Mouse (Mus musculus): ENCODE measurements at regions not wholly inside any gene's neighbourhood (a gene's known extent, or its start where the extent isn't known, plus 50 kb on each side); places are given as distances from the start of the nearest gene placed in this dataset.

DNA sequence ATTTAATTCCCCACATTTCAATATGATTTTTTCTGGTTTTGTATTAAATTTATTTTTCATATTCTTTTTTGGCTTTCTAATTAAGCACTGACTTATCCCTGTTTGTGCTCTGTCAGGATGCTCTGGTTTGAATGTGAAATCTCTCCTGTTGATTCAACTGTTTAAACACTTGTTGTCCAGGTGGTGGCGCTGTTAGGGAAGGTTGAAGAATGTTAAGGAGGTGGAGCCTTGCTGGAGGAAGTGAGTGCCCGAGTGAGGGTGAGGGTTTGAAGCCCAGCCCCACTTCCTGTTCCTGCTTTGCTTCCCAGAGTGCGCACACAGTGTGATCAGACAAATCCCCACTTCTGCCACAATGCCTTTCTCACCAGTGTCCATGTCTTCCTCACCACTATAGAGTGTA lies 263.4 kb downstream of the Osr1 start:
- Histone ChIP-seq H3K4me3 (ENCODE audit: insufficient read depth, low read depth, low read length) (no peak overlapping the region), H3K4me1 (ENCODE audit: control insufficient read depth, insufficient read depth, low read length) (no peaks in the 10 kb centered on the region), H3K27ac (ENCODE audit: insufficient read depth, low read depth, low read length) (no peak overlapping the region)
- no peak for TF ChIP-seq CTCF (IDR thresholded peaks at IDR 0.05; ENCODE audit: insufficient read depth, low read depth, low read length)
- 56% methylated on average over 3 of the region's 3 CpGs for WGBS

DNA sequence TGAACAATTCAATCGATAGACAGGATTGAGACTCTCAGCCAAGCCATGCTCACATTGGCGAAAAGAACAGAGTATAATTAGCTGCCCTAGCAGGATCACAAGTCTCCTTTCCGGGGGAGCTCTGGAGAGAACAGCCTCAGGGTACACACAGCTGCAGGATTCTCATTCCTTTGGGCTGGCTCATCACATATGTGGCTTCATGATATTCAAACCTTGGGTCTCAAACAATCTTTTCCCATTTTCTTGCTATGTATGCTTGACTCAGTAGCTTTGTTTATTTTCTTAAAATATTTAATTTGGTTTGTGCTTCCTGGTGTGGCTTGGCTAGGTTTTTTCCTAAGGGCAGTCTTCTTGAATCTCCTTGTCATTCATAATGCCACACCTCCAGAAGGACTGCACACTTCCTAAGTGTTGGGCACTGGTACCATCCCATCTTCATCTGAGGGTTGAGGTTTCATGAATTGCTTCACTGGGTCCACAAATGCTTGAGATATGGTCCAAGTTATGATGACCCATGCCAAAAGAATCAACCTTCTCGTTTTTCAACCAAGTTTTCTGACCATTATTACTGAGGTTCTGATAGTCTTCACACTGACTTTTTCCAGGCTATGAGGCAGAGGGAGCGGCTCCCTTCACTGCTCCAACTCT lies 269.4 kb downstream of the Osr1 start:
- Histone ChIP-seq H3K4me3 (ENCODE audit: insufficient read depth, low read depth, low read length) (no peak overlapping the region), H3K4me1 (ENCODE audit: control insufficient read depth, insufficient read depth, low read length) (no peaks in the 10 kb centered on the region), H3K27ac (ENCODE audit: insufficient read depth, low read depth, low read length) (no peak overlapping the region)
- 40% methylated on average over 5 of the region's 5 CpGs for WGBS
- TF ChIP-seq POLR2A (IDR thresholded peaks at IDR 0.05; ENCODE audit: insufficient read depth, low read depth, low read length) (no peak), CTCF (IDR thresholded peaks at IDR 0.05; ENCODE audit: insufficient read depth, low read depth, low read length) (no peak)

DNA sequence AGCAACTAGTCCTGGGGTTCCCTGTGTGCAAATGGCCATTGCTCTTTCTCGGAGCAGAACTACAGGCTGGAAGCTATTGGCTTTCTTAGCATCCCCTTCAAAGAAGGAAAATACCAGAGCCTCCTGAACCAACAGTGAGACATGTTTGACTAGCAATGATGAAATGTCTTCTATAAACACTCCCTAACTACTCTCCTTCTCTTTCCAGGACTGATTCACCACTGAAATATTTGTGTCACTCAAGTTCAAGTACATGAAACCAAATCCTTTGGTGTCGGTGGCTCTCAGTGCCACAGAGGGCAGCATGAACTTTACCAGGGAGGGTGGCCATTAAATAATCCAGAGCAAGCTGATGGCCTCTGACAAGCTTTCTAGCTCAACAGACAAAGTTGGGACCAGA lies 270.0 kb downstream of the Osr1 start:
- H3K27ac ChIP-seq (ENCODE audit: insufficient read depth, low read depth, low read length) = no peak overlapping the region
- H3K4me1 ChIP-seq (ENCODE audit: control insufficient read depth, insufficient read depth, low read length) = no peaks in the 10 kb centered on the region
- TF ChIP-seq POLR2A (IDR thresholded peaks at IDR 0.05; ENCODE audit: insufficient read depth, low read depth, low read length) (no peak), CTCF (IDR thresholded peaks at IDR 0.05; ENCODE audit: insufficient read depth, low read depth, low read length) (no peak)
- 74% methylated on average over 2 of the region's 2 CpGs for WGBS
- H3K4me3 ChIP-seq (ENCODE audit: insufficient read depth, low read depth, low read length) = no peak overlapping the region

DNA sequence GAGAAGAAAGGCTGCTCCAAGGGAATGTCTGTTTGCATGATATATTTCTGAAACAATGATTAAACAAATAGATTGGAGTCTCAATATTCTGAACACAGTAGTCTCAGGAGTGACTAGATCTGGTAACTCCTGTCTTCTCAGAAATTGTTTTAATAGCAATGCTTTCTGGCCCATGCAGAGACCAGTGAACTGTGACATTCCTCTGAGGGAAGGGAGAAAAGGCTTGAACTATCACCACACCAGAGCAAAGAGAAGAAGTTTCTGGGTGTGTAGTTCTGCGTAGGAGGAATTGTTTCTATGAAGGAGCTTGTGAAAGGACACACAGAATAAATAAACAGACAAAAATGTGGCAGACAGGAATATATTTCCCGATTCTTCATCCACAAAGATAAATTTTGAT lies 277.1 kb downstream of the Osr1 start:
- TF ChIP-seq POLR2A (IDR thresholded peaks at IDR 0.05; ENCODE audit: insufficient read depth, low read depth, low read length) (no peak), CTCF (IDR thresholded peaks at IDR 0.05; ENCODE audit: insufficient read depth, low read depth, low read length) (no peak)
- 87% methylated on average over 2 of the region's 2 CpGs for WGBS
- no peak overlapping the region for H3K4me3 ChIP-seq (ENCODE audit: insufficient read depth, low read depth, low read length)
- H3K4me1 ChIP-seq (ENCODE audit: control insufficient read depth, insufficient read depth, low read length) = no peaks in the 10 kb centered on the region
- no peak overlapping the region for H3K27ac ChIP-seq (ENCODE audit: insufficient read depth, low read depth, low read length)

DNA sequence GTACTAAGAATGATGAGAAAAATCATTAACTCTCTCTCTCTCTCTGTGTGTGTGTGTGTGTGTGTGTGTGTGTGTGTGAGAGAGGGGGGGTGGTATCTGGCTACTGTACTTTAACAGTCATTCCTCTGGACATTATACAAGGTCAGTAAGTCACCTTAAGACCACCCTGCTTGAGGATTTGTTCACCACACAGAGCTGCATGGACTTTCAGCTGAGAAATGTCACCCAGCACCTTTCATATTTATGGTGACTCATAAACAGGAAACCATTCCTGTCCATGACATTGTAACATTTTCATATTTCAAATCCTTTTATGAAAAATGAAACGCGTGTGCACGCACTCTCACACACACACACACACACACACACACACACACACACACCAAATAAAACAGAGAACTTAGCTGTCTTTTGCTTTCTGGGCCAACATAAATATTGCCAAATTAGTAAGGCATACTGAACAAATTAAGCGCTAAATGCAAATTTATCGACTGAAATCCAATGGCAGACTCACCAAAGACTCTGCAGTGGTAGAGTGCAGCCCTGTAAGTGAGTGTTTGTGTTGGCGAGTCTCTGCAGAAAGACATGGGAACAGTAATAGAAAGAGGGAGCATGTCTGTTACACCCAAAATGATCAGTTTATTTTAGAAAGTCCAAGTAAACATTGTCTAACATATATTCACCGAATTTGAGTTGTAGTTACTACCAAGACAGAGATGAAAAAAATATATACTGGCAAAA lies 277.7 kb downstream of the Osr1 start:
- Histone ChIP-seq H3K4me1 (ENCODE audit: control insufficient read depth, insufficient read depth, low read length) (no peaks in the 10 kb centered on the region), H3K27ac (ENCODE audit: insufficient read depth, low read depth, low read length) (no peak overlapping the region), H3K4me3 (ENCODE audit: insufficient read depth, low read depth, low read length) (no peak overlapping the region)
- WGBS = 89% methylated on average over 7 of the region's 7 CpGs
- TF ChIP-seq POLR2A (IDR thresholded peaks at IDR 0.05; ENCODE audit: insufficient read depth, low read depth, low read length) (no peak), CTCF (IDR thresholded peaks at IDR 0.05; ENCODE audit: insufficient read depth, low read depth, low read length) (no peak)

DNA sequence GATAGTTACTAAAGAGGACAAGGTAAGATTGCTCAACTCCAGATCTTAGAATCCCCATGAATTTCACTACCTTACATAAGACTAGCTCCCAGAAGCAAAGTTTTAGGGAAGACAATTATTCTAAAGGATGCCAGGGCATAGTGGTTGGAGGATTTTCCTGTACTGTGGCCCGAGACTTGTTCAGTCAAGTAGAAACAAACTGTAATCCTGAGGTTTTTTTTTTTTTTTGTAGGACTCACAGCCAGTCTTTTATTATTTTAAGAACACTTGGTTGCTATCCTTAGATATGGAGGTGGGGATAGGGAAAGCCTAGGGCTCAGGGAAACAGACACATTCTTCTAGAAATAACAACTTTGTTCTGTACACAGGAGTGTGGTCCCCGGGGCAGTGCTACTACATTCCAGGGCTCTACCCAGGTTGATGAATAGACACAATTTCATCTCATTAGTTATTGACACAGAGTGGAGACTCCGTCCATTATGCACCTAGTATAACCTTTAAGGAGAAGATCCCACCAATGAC lies 285.6 kb downstream of the Osr1 start:
- Histone ChIP-seq H3K4me3 (ENCODE audit: insufficient read depth, low read depth, low read length) (no peak overlapping the region), H3K27ac (ENCODE audit: insufficient read depth, low read depth, low read length) (no peak overlapping the region), H3K4me1 (ENCODE audit: control insufficient read depth, insufficient read depth, low read length) (no peaks in the 10 kb centered on the region)
- TF ChIP-seq CTCF (IDR thresholded peaks at IDR 0.05; ENCODE audit: insufficient read depth, low read depth, low read length) = no peak
- WGBS = 83% methylated on average over 3 of the region's 3 CpGs

DNA sequence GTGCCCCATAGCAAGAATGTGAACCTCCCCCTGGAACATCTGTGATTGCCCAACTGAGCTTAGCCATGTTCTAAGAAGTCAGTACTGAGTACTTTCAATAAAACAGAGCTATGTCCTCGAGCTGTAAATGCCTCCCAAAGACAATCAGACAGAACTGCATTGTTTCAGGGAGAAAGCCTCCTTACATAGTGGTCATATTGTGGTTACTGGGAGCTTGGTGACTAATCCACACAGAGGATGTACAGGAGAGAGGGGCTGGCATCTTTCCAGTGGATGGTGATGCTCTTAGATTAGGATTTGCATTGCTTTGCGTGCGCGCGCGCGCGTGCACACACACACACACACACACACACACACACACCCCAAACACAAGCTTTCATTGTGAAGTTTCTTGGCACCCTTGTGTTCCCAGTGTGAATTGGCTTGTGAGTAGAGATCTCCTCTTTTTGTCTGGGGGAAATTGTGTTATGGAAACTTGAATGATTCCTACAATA lies 286.3 kb downstream of the Osr1 start:
- H3K4me3 ChIP-seq (ENCODE audit: insufficient read depth, low read depth, low read length) = no peak overlapping the region
- no peak overlapping the region for H3K27ac ChIP-seq (ENCODE audit: insufficient read depth, low read depth, low read length)
- TF ChIP-seq POLR2A (IDR thresholded peaks at IDR 0.05; ENCODE audit: insufficient read depth, low read depth, low read length) (no peak), CTCF (IDR thresholded peaks at IDR 0.05; ENCODE audit: insufficient read depth, low read depth, low read length) (no peak)
- 54% methylated on average over 8 of the region's 8 CpGs for WGBS
- no peaks in the 10 kb centered on the region for H3K4me1 ChIP-seq (ENCODE audit: control insufficient read depth, insufficient read depth, low read length)

DNA sequence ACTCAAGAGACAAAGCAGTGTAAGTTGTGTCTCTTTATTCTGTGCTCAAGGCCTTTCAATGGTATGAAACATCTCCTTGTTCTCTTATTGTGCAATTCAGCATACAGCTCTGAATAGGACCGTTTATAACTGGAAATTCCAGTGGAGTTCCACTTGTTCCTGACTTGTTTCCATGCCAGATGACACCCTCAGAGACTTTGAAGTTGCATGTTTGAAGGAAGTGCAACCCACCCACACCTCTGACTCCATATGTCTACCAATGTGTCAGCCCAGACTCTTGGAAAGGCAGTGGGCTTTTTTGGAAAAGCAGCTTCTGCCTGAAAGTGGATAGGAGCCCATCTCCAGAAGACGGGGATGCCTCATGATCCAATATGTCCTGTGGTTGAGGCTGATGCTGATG lies 288.1 kb downstream of the Osr1 start:
- no peak overlapping the region for H3K27ac ChIP-seq (ENCODE audit: insufficient read depth, low read depth, low read length)
- TF ChIP-seq CTCF (IDR thresholded peaks at IDR 0.05; ENCODE audit: insufficient read depth, low read depth, low read length) (no peak), POLR2A (IDR thresholded peaks at IDR 0.05; ENCODE audit: insufficient read depth, low read depth, low read length) (no peak)
- H3K4me3 ChIP-seq (ENCODE audit: insufficient read depth, low read depth, low read length) = no peak overlapping the region
- 80% methylated on average over 2 of the region's 2 CpGs for WGBS
- H3K4me1 ChIP-seq (ENCODE audit: control insufficient read depth, insufficient read depth, low read length) = no peaks in the 10 kb centered on the region

DNA sequence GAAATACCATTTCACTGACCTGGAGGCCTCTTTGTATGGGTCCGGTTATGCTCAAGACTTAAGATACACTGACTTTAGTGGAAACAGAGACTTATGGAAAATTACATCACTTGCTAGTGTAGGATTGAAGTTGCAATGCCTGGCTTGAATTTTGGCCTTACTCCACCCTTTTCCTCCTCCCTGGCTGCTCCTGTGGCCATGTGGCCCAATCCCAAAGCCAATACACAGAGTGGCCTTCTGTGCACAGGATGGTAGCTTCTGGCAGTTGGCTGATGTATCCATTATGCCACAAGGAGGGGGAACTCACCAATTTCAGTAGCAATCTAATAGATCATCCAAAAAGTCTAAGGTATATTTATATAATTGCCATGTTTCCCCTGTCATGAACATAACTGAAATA lies 292.4 kb downstream of the Osr1 start:
- 100% methylated on average over 1 of the region's 1 CpGs for WGBS
- TF ChIP-seq CTCF (IDR thresholded peaks at IDR 0.05; ENCODE audit: insufficient read depth, low read depth, low read length) (no peak), POLR2A (IDR thresholded peaks at IDR 0.05; ENCODE audit: insufficient read depth, low read depth, low read length) (no peak)
- H3K27ac ChIP-seq (ENCODE audit: insufficient read depth, low read depth, low read length) = no peak overlapping the region

More for the DNA sequence above, 292.4 kb downstream of the Osr1 start:
- H3K4me3 ChIP-seq (ENCODE audit: insufficient read depth, low read depth, low read length) = no peak overlapping the region
- H3K4me1 ChIP-seq (ENCODE audit: control insufficient read depth, insufficient read depth, low read length) = no peaks in the 10 kb centered on the region

Measured in olfactory bulb, adult 2 months (tissue).